Mouse (Mus musculus) limb, embryonic 15.5 days (tissue): ENCODE measurements around the gene Yipf1. TPM values are rescaled to one million over a fixed set of nuclear protein-coding genes. Genes with fewer than 3 reads are reported as not detected.

Source experiments
- ATAC-seq: fragments of 200-750 bp; cut with Nextera tagmentation; 2 replicates; pipeline ENCODE4 v1.8.0; 2017; ENCODE audit warnings: low read depth, moderate TSS enrichment; ENCODE audit not compliant: insufficient number of reproducible peaks, low FRiP score, low TSS enrichment
- H3K27ac ChIP-seq: fragments of 300-500 bp; sonication (generic); 2 replicates; pipeline ENCODE4 v1.5.1; 2015; ENCODE audit warnings: moderate library complexity, mild to moderate bottlenecking, inconsistent platforms
- H3K27me3 ChIP-seq: fragments of 300-500 bp; sonication (generic); 2 replicates; pipeline ENCODE4 v1.6.1; 2015; ENCODE audit warnings: inconsistent platforms
- H3K36me3 ChIP-seq: fragments of 300-500 bp; sonication (generic); 2 replicates; pipeline ENCODE4 v1.6.1; 2015; ENCODE audit warnings: inconsistent platforms
- H3K4me1 ChIP-seq: fragments of 300-500 bp; sonication (generic); 2 replicates; pipeline ENCODE4 v1.6.1; 2015; ENCODE audit warnings: inconsistent platforms
- H3K4me2 ChIP-seq: fragments of 300-500 bp; sonication (generic); 2 replicates; pipeline ENCODE4 v1.6.1; 2015; ENCODE audit warnings: mild to moderate bottlenecking, inconsistent platforms
- H3K4me3 ChIP-seq: fragments of 300-500 bp; sonication (generic); 2 replicates; pipeline ENCODE4 v1.5.1; 2015; ENCODE audit warnings: mild to moderate bottlenecking, inconsistent platforms
- H3K9ac ChIP-seq: fragments of 300-500 bp; sonication (generic); 2 replicates; pipeline ENCODE4 v1.6.1; 2015; ENCODE audit warnings: inconsistent platforms
- H3K9me3 ChIP-seq: fragments of 300-500 bp; sonication (generic); 2 replicates; pipeline ENCODE4 v1.6.1; 2016; ENCODE audit warnings: inconsistent platforms
- WGBS: fragments of 180-500 bp; shearing (Covaris S2); methylation state at CpG from one replicate; pipeline ENCODE4 v1.1.7; 2015; 5-methylcytosine and 5-hydroxymethylcytosine counted together
- polyA plus RNA-seq: library from polyadenylated mRNA; unstranded; fragments of >200 nt; fragmentation: Nextera tagmentation; extraction: Ambion mirVana; gene quantifications from 2 replicates; pipeline ENCODE4 v1.2.1, GENCODE M21; 2015

Gene Yipf1
- polyA plus RNA-seq, 1 experiment from 2014 or later: 55.6 TPM

DNA sequence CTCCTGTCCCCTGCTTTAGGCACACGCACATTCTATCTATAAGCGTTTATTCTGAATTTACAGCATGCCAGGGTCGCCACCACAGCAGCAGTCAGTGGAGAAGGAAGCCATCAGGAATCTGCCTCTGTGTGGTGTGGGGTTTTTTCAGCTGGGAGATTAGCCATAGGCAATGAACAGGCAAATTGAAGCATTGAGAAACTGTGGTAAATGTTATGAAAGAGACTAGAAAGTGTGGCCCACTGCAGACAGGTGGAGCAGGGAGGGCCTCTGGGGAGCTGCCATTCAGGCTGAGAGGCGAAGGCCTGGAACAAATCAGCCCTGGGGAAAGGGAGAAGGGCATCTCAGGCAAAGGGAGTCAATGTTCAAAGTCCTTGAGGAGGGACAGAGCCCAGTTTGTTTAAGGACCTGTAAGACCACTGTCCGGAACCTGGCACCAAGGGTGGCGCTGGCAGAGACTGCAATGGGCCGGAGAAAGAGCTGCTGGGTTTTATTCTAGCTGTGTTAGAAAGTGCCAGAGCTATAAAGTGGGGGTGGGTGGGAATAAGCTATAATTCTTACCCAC, 14.3 kb upstream of the Yipf1 start:
- WGBS: 76% methylated on average over 7 of the region's 7 CpGs
- H3K4me2 ChIP-seq: no peak overlapping the region

DNA sequence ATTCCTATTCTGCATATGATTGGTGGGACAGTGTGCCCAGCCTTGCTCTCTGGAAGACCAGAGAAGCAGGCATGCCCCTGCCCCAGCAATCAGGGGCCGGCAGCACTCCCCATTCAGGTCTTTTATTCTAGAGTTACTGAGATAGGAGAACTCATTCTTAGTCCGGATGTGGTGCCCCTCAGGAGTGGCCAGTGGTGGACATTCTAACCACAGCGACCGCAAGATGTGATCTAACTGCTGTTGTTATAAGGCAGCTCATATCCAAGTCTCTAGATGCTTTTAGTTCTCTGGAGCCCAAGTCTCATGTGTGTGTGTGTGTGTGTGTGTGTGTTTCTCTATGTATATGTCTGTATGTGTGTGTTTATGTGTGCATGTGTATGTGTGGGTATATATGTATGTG, 13.8 kb upstream of the Yipf1 start:
- Histone ChIP-seq H3K9me3 (no peaks in the 10 kb centered on the region), H3K4me3 (no peak overlapping the region), H3K36me3 (no peaks in the 10 kb centered on the region), H3K4me2 (no peak overlapping the region), H3K27me3 (no peaks in the 10 kb centered on the region), H3K27ac (no peak overlapping the region), H3K9ac (no peak overlapping the region), H3K4me1 (0 out of 2 replicates have a peak, but pooled peaks cover 4% of the 10 kb centered on the region)
- 81% methylated on average over 4 of the region's 4 CpGs for WGBS
- ATAC-seq: no peak

More for the DNA sequence above, 14.3 kb upstream of the Yipf1 start:
- Histone ChIP-seq H3K9ac (no peak overlapping the region), H3K27ac (no peak overlapping the region), H3K9me3 (no peaks in the 10 kb centered on the region), H3K4me1 (0 out of 2 replicates have a peak, but pooled peaks cover 4% of the 10 kb centered on the region), H3K4me3 (no peak overlapping the region), H3K36me3 (no peaks in the 10 kb centered on the region), H3K27me3 (no peaks in the 10 kb centered on the region)
- ATAC-seq: no peak

DNA sequence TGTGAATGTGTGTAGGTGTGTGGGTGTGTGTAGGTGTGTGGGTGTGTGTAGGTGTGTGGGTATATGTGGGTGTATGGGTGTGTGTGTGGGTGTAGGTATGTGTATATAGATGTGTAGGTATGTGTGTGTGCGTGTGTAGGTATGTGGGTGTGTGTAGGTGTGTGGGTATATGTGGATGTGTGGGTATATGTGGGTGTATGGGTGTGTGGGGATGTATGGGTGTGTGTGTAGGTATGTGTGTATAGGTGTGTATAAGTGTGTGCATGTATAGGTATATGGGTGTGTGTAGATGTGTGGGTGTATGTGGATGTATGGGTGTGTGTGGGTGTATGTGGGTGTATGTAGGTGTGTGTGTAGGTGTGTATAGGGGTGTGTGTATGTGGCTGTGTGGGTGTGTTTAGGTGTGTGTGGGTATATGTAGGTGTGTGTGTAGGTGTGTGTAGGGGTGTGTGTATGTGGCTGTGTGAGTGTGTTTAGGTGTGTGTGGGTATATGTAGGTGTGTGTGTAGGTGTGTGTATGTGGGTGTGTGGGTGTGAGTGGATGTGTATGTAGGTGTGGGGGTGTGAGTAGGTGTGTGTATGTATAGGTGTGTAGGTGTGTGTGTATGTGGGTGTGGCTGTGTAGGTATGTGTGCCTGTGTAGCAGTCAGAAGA, 13.1 kb upstream of the Yipf1 start:
- WGBS: 94% methylated on average over 1 of the region's 1 CpGs
- no peak; the same call in 1 of the 2 replicates for ATAC-seq
- Histone ChIP-seq H3K27me3 (no peaks in the 10 kb centered on the region), H3K4me1 (peaks cover 7% of the 10 kb centered on the region; the same call in 1 of the 2 replicates), H3K36me3 (no peaks in the 10 kb centered on the region), H3K4me3 (no peak overlapping the region), H3K4me2 (no peak overlapping the region), H3K9ac (no peak overlapping the region), H3K27ac (no peak overlapping the region), H3K9me3 (no peaks in the 10 kb centered on the region)

DNA sequence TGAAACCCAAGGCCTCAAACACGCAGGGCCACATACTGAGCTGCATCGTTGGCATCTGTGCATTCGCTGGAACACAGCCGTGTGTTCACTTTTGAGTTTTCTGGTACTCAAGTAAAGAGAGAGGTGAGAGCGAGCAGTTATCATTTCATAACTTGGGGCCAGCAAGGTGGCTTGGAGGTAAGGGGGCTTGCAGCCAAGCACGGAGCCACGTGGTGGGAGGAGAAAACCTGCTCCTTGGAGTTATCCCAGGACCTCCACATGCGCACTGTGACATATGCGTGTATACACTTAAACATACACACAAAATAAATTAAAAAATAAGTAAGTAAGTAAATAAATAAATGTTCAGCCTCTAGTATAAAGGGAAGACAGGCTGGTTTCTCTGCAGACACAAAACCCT, 11.9 kb upstream of the Yipf1 start:
- WGBS: 84% methylated on average over 9 of the region's 9 CpGs

DNA sequence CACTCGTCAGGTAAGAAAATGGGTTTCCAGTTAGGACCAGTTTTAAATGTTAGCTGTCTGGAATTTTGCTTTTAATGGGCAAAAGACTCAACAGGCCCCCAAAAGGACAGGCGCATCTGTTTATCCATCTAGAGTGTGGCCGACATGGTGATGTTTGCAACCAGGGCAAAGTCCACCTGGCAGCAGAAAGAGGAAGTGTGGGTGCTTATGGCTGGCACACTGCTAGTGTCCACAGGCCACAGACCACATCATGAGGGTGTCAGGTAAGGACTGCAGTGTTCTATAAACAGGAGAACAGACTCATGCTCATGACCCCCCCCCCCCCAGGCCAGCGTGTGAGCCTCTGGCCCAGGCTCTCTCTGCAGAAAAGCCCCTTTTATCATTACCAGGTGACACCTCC, 11.3 kb upstream of the Yipf1 start:
- Histone ChIP-seq H3K9ac (no peak overlapping the region), H3K27me3 (no peaks in the 10 kb centered on the region), H3K4me1 (peaks cover 12% of the 10 kb centered on the region), H3K4me3 (no peak overlapping the region), H3K9me3 (no peaks in the 10 kb centered on the region), H3K4me2 (no peak overlapping the region), H3K27ac (no peak overlapping the region), H3K36me3 (no peaks in the 10 kb centered on the region)
- WGBS: 71% methylated on average over 4 of the region's 4 CpGs
- ATAC-seq: no peak

More for the DNA sequence above, 11.9 kb upstream of the Yipf1 start:
- Histone ChIP-seq H3K4me1 (peaks cover 12% of the 10 kb centered on the region), H3K27me3 (no peaks in the 10 kb centered on the region), H3K9me3 (no peaks in the 10 kb centered on the region), H3K27ac (no peak overlapping the region), H3K36me3 (no peaks in the 10 kb centered on the region), H3K4me3 (no peak overlapping the region), H3K9ac (no peak overlapping the region), H3K4me2 (no peak overlapping the region)
- ATAC-seq: no peak

DNA sequence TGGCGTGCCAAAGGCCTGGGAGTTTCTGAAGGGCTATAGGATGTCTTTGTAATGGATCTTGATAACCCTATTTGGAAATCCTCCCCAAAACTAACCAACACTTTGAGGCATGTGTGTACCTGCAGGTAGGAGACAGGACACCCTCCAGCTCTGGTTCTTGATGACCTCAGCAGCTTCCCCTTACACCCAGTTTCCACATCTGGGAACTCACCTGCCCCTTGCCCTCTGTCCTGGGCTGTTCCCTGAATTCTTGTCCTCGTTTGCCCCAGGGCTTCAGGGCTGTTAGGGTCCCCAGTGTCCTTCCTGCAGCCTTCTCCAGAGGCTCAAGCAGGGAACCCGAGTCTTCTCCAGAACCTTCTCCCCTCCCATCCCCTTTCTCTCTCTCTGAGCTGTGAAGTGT, 10.6 kb upstream of the Yipf1 start:
- Histone ChIP-seq H3K9ac (no peak overlapping the region), H3K4me1 (peaks cover 12% of the 10 kb centered on the region), H3K4me3 (no peak overlapping the region), H3K27me3 (no peaks in the 10 kb centered on the region), H3K4me2 (no peak overlapping the region), H3K27ac (no peak overlapping the region), H3K36me3 (no peaks in the 10 kb centered on the region), H3K9me3 (no peaks in the 10 kb centered on the region)
- WGBS: 48% methylated on average over 3 of the region's 3 CpGs
- no peak for ATAC-seq

DNA sequence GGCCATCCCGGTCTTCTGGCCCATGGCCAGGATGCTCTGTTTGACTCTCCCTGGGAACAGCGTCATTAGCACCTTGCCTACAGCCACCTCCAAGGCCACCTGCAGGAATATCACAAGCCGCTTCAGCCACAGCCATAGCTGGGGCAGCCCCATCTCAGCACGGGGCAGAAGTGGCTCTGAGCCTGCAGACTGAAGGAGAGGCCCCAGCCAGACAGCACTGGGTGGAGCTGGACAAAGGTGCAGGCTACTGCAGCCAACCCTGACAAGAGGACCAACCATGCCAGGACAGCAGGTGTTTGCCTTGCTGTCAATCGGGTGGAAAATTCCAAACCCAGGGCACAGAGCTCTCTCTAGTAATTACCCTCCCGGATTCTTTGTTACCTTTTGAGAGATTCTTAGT, 7.2 kb upstream of the Yipf1 start, which contains the start of gene Dio1:
Gene Dio1, minus strand, starts transcription at position 204 of the 400 bp plus-strand sequence.
- no peak within 1 kb of the TSS for H3K4me2 ChIP-seq
- H3K4me3 ChIP-seq: no peak within 1 kb of the TSS
- no peaks in the 10 kb centered on the region for H3K9me3 ChIP-seq
- no peak for ATAC-seq
- no peak within 1 kb of the TSS for H3K27ac ChIP-seq
- H3K9ac ChIP-seq: no peak within 1 kb of the TSS
- no peaks in the 10 kb centered on the region for H3K27me3 ChIP-seq
- WGBS: 40% methylated on average over 6 of the region's 6 CpGs
- H3K36me3 ChIP-seq: no peaks in the 10 kb centered on the region
- peaks cover 8% of the 10 kb centered on the region for H3K4me1 ChIP-seq

DNA sequence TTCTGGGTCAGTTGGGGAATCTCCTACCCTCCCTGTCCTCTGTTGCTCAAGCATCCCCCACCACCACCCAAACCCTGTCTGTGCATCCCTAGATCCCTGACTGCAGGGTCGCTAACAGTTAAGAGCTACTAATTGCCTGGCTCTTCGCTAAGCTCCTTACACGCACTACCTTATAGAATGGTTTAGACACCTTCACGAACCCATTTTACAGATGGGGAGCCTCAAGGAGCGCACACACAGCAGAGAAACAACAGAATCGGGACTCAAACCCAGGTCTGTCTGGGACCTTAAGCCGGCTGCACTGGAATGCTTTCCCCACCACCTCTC, 279 bp downstream of the Yipf1 start:
- H3K9me3 ChIP-seq: no peaks in the 10 kb centered on the region
- H3K27me3 ChIP-seq: no peaks in the 10 kb centered on the region
- peak overlapping the region; percentile 46 for H3K9ac ChIP-seq
- no peak for ATAC-seq
- 5% methylated on average over 7 of the region's 7 CpGs for WGBS
- H3K27ac ChIP-seq: no peak overlapping the region
- H3K4me2 ChIP-seq: peak overlapping the region; percentile 79
- peak overlapping the region; percentile 73 for H3K4me3 ChIP-seq
- peaks cover 16% of the 10 kb centered on the region for H3K4me1 ChIP-seq
- H3K36me3 ChIP-seq: peaks cover 29% of the 10 kb centered on the region

DNA sequence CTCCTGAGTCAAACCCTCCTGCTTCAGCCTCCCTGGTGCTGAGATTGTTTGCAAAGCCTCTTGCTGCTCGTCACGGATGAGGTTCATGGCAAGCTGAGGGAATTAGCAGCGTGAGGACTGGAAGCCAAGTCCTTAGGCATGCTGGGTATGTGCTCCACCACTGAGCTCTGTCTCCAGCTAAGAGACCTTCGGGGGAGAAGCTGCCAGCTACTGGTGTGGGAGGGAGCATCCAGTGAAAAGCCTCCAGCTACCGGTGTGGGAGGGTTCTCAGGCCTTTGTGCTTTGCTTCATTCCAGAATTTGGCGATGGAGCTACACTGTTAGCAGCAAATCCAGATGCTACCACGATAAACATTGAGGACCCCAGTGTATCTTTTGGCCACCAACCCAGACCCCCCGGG, 4.5 kb downstream of the Yipf1 start:
- H3K4me3 ChIP-seq: no peak overlapping the region
- peaks cover 14% of the 10 kb centered on the region for H3K4me1 ChIP-seq
- no peaks in the 10 kb centered on the region for H3K9me3 ChIP-seq
- H3K9ac ChIP-seq: no peak overlapping the region
- no peak overlapping the region for H3K27ac ChIP-seq
- H3K36me3 ChIP-seq: peaks cover 68% of the 10 kb centered on the region
- H3K27me3 ChIP-seq: no peaks in the 10 kb centered on the region
- H3K4me2 ChIP-seq: no peak overlapping the region
- WGBS: 74% methylated on average over 8 of the region's 8 CpGs
- ATAC-seq: no peak

DNA sequence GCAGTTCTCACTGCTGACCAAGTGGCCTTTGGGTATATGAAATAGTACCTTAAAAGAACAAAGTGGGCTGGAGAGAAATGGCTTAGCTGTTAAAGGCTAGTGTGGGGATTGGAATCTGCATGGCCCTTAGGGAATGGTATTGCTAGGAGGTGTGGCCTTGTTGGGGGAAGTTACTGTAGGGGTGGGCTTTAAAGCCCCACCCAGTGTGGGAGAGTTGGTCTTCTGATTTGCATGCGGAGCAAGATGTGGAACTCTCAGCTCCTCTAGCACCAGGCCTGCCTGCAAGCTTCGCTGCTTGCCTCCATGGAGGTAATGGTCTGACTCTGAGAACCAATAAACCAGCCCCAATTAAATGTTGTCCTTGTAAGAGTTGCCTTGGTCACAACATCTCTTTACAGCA, 6.9 kb downstream of the Yipf1 start:
- no peak for ATAC-seq
- H3K27ac ChIP-seq: no peak overlapping the region
- no peaks in the 10 kb centered on the region for H3K9me3 ChIP-seq
- peaks cover 81% of the 10 kb centered on the region for H3K36me3 ChIP-seq
- no peaks in the 10 kb centered on the region for H3K4me1 ChIP-seq
- no peak overlapping the region for H3K4me2 ChIP-seq
- no peak overlapping the region for H3K9ac ChIP-seq
- 57% methylated on average over 2 of the region's 2 CpGs for WGBS
- H3K27me3 ChIP-seq: no peaks in the 10 kb centered on the region
- no peak overlapping the region for H3K4me3 ChIP-seq

DNA sequence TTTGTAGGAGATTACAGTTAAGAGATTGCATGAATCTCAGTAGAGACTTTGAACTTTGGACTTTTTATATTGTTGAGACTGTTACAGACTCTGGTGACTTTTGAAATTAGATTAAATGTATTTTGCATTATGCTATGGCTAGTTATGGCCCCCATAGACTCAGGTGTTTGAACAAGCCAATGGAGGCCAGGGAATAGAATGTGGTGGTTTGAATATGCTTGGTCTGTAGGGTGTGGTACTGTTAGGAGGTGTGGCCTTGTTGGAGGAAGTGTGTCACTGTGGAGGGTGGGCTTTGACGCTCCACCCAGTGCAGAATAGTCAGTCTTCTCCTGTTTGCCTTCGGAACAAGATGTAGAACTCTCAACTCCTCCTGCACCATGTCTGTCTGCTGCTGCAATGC, 8.9 kb downstream of the Yipf1 start:
- no peaks in the 10 kb centered on the region for H3K9me3 ChIP-seq

DNA sequence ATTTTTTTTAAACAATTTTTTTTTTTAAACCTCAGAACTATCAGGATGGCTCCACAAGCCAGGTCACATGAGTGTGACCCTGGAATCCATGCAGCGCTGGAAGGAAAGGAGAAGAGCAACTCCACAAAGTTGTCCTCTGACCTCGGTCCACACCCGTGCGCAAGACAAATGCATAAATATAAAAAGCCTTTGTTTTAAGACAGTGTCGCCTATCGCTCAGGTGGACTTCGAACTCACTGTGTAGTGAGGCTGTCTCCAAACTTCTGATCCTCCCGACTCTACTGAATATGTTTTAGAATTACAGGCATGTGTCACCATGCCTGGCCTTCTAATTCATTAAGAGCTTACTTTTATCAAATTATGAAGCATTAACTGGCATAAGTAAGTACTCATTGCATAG, 14.4 kb downstream of the Yipf1 start:
- Histone ChIP-seq H3K4me1 (no peaks in the 10 kb centered on the region), H3K36me3 (peaks cover 35% of the 10 kb centered on the region), H3K27me3 (no peaks in the 10 kb centered on the region), H3K9me3 (no peaks in the 10 kb centered on the region), H3K9ac (no peak overlapping the region), H3K4me2 (no peak overlapping the region), H3K27ac (no peak overlapping the region), H3K4me3 (no peak overlapping the region)
- 94% methylated on average over 8 of the region's 8 CpGs for WGBS
- ATAC-seq: no peak

More for the DNA sequence above, 8.9 kb downstream of the Yipf1 start:
- H3K4me3 ChIP-seq: no peak overlapping the region
- peaks cover 73% of the 10 kb centered on the region for H3K36me3 ChIP-seq
- H3K4me1 ChIP-seq: no peaks in the 10 kb centered on the region
- no peak overlapping the region for H3K27ac ChIP-seq
- ATAC-seq: no peak
- no peak overlapping the region for H3K9ac ChIP-seq
- 92% methylated on average over 2 of the region's 2 CpGs for WGBS
- no peak overlapping the region for H3K4me2 ChIP-seq
- no peaks in the 10 kb centered on the region for H3K27me3 ChIP-seq
